Mouse (Mus musculus) hindbrain, embryonic 10.5 days (tissue): Measurements from ENCODE around the gene Prg2. TPM values are rescaled to one million over a fixed set of nuclear protein-coding genes. Genes with fewer than 3 reads are reported as not detected.

Source experiments
- DNase-seq: peaks from one replicate; pipeline ENCODE4 v3.0.0-alpha.2; 2017; ENCODE audit warnings: low spot score
- H3K27ac ChIP-seq: fragments of 300-500 bp; sonication (generic); 2 replicates; pipeline ENCODE4 v1.5.1; 2016; ENCODE audit warnings: mild to moderate bottlenecking, moderate library complexity
- H3K27me3 ChIP-seq: fragments of 300-500 bp; sonication (generic); 2 replicates; pipeline ENCODE4 v1.6.1; 2016; ENCODE audit warnings: mild to moderate bottlenecking; ENCODE audit not compliant: poor library complexity, insufficient read depth, severe bottlenecking
- H3K36me3 ChIP-seq: fragments of 300-500 bp; sonication (generic); 2 replicates; pipeline ENCODE4 v1.6.1; 2016; ENCODE audit warnings: mild to moderate bottlenecking, moderate library complexity
- H3K4me1 ChIP-seq: fragments of 300-500 bp; sonication (generic); replicated peaks from 2 replicates; pipeline ENCODE4 v1.6.1; 2016; ENCODE audit warnings: mild to moderate bottlenecking
- H3K4me3 ChIP-seq: fragments of 300-500 bp; sonication (generic); 2 replicates; pipeline ENCODE4 v1.5.1; 2016; ENCODE audit warnings: mild to moderate bottlenecking, moderate library complexity
- H3K9me3 ChIP-seq: fragments of 300-500 bp; sonication (generic); 2 replicates; pipeline ENCODE4 v1.6.1; 2016; ENCODE audit warnings: mild to moderate bottlenecking, moderate library complexity
- WGBS: fragments of 180-500 bp; shearing (Covaris S2); methylation state at CpG from one replicate; pipeline ENCODE4 v1.1.7; 2016; 5-methylcytosine and 5-hydroxymethylcytosine counted together
- polyA plus RNA-seq: library from polyadenylated mRNA; unstranded; fragments of >200 nt; fragmentation: Nextera tagmentation; extraction: Ambion mirVana; gene quantifications from 2 replicates; pipeline ENCODE4 v1.2.1, GENCODE M21; 2016

Prg2 gene
- polyA plus RNA-seq, 1 experiment from 2014 or later = not detected

DNA sequence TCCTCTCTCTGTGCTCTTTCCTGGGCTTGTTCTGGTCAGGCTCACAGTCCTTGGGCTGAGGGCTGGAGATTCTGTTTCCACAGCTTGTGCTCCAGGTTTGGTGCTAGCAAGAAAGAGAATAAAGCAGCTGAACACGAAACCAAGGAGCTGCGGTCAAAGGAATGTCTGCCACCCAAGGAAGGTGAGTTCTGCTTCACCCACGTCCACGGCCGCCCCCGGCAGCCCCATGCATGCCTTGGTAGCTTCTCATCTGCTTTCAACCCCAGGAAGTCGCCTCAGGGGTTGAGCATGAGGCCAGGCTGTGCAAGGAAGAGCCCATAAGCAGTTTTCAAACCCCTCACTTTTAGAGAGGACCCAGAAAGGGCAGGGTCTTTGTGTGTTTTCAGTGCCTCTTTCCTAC lies 32.0 kb upstream of the Prg2 start:
- H3K36me3 ChIP-seq = peaks cover 48% of the 10 kb centered on the region
- H3K27ac ChIP-seq = no peak overlapping the region
- H3K9me3 ChIP-seq = no peaks in the 10 kb centered on the region
- H3K4me3 ChIP-seq = no peak overlapping the region
- no peak for DNase-seq
- no peaks in the 10 kb centered on the region for H3K27me3 ChIP-seq
- no peaks in the 10 kb centered on the region for H3K4me1 ChIP-seq
- WGBS = 88% methylated on average over 7 of the region's 7 CpGs

- Histone ChIP-seq H3K27ac (no peak overlapping the region), H3K36me3 (peaks cover 51% of the 10 kb centered on the region), H3K27me3 (no peaks in the 10 kb centered on the region), H3K9me3 (no peaks in the 10 kb centered on the region), H3K4me3 (no peak overlapping the region), H3K4me1 (no peaks in the 10 kb centered on the region)
- no peak for DNase-seq
- WGBS = 86% methylated on average over 2 of the region's 2 CpGs
Measured at GRCm38 (mm10) chr2:84948721-84949120, 31.5 kb upstream of the Prg2 start.

GRCm38 (mm10) chr2:84951027-84951426 lies 29.2 kb upstream of the Prg2 start:
- Histone ChIP-seq H3K4me1 (no peaks in the 10 kb centered on the region), H3K27me3 (no peaks in the 10 kb centered on the region), H3K36me3 (peaks cover 45% of the 10 kb centered on the region), H3K4me3 (no peak overlapping the region), H3K27ac (no peak overlapping the region), H3K9me3 (no peaks in the 10 kb centered on the region)
- WGBS = 92% methylated on average over 8 of the region's 8 CpGs
- DNase-seq = no peak

DNA sequence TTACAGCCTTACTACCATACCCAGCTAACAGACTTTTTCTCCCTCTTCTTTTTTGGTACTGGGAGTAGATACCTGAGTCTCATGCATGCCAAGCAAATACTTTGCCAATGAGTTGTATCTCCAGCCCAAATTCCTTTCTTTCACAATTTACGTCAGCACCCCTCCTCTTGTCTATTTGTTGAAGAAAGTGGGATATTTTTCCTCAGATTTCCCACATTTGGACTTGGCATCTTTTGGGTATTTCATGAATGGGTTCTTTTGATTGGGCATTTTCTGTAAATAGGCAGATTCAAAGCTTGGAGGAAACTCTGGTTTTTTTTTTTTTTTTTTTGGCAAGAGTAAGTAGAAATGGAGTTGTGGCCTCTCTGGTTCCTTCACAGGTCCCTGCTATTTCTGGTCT lies 28.0 kb upstream of the Prg2 start:
- Histone ChIP-seq H3K4me1 (no peaks in the 10 kb centered on the region), H3K27me3 (no peaks in the 10 kb centered on the region), H3K9me3 (no peaks in the 10 kb centered on the region), H3K4me3 (no peak overlapping the region), H3K27ac (no peak overlapping the region), H3K36me3 (peaks cover 42% of the 10 kb centered on the region)
- whole genome bisulfite sequencing = 96% methylated on average over 1 of the region's 1 CpGs
- no peak for DNase-seq

- no peaks in the 10 kb centered on the region for H3K4me1 ChIP-seq
- no peak for DNase-seq
- no peaks in the 10 kb centered on the region for H3K9me3 ChIP-seq
- peaks cover 46% of the 10 kb centered on the region for H3K36me3 ChIP-seq
- WGBS = 89% methylated on average over 4 of the region's 4 CpGs
- no peak overlapping the region for H3K27ac ChIP-seq
- H3K27me3 ChIP-seq = no peaks in the 10 kb centered on the region
- no peak overlapping the region for H3K4me3 ChIP-seq
Measured at GRCm38 (mm10) chr2:84952693-84953092, 27.6 kb upstream of the Prg2 start.

DNA sequence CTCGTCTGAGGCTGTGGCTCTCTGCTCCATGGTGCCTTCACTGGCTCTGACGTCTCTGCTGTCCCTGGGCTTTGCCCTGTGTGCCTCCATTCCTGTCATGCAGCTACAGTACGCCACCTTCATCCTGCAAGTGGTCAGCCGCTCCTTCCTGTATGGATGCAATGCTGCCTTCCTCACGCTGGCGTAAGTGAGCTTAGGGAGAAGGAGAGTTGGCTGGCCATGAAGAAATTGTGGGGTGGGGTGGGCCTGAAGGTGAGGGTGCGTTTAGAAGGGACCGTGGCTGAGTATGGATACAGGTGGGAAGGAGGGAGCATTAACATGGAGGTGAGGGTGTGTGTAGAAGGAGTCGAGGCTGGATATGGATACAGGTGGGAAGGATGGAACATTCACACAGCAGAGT lies 24.8 kb upstream of the Prg2 start:
- Histone ChIP-seq H3K36me3 (peaks cover 34% of the 10 kb centered on the region), H3K4me1 (no peaks in the 10 kb centered on the region), H3K9me3 (no peaks in the 10 kb centered on the region), H3K27me3 (no peaks in the 10 kb centered on the region), H3K4me3 (no peak overlapping the region), H3K27ac (no peak overlapping the region)
- WGBS = 91% methylated on average over 9 of the region's 9 CpGs
- DNase-seq = no peak

GRCm38 (mm10) chr2:84956274-84956673 lies 24.0 kb upstream of the Prg2 start:
- WGBS = 61% methylated on average over 5 of the region's 5 CpGs

DNA sequence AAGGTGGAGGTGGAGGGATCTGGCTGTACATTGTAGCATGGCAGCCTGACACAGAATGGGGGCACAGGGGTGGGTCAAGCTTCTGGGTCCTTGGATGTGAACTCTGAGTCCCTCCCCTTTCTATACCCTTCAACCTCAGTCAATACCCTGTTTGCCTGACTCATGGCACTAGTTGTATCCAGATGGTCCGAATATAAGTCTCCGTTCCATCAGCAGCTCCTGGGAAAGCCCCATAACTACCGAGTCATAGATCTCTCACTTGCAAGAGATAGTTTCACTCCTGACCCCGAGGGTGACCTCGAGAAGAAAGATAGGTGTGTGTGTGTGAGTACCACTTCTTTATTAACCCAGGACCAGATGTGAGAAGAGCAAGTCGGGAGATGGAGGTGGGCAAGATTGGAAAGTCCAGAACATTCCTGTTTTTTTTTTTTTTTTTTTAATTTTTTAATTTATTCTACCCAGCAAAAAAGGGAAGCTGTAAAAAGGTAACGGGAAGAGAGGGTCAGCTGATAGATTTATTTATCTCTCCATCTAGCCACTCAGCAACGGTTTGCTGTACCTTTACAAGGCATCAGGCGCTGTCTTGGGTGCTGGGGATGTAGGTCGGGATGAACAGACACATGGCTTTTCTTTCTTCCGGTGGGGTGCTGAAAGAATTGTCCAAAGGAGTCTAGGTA lies 21.5 kb upstream of the Prg2 start:
- DNase-seq = no peak
- WGBS = 91% methylated on average over 11 of the region's 11 CpGs
- Histone ChIP-seq H3K27me3 (no peaks in the 10 kb centered on the region), H3K36me3 (peaks cover 10% of the 10 kb centered on the region), H3K4me3 (no peak overlapping the region), H3K4me1 (peaks cover 20% of the 10 kb centered on the region), H3K9me3 (no peaks in the 10 kb centered on the region), H3K27ac (no peak overlapping the region)

More at GRCm38 (mm10) chr2:84956274-84956673, 24.0 kb upstream of the Prg2 start:
- DNase-seq = peak; percentile 60
- no peak overlapping the region for H3K27ac ChIP-seq
- no peak overlapping the region for H3K4me3 ChIP-seq
- no peaks in the 10 kb centered on the region for H3K4me1 ChIP-seq
- no peaks in the 10 kb centered on the region for H3K27me3 ChIP-seq
- no peaks in the 10 kb centered on the region for H3K9me3 ChIP-seq
- peaks cover 26% of the 10 kb centered on the region for H3K36me3 ChIP-seq

DNA sequence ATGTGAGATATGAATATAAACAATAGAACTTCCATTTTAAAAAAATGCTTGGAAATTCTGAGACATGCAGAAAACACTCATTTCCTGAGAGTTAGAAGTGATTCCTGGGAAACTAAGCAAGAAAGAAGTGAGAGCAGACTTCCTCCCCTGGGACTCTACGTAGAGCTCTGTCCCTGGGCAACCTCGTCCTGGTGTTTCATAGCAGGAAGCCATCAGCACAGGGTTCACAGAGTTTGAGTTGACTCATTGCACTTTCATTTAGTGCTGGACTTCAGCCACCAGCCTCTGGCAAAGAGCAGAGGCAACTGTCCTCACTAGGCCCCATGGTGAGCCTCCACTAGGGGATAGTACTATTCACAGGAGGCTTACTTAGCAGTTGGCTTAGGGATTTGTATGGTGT lies 19.0 kb upstream of the Prg2 start:
- DNase-seq = no peak
- Histone ChIP-seq H3K27ac (no peak overlapping the region; the same call in 1 of the 2 replicates), H3K36me3 (peaks cover 10% of the 10 kb centered on the region), H3K4me3 (no peak overlapping the region), H3K9me3 (no peaks in the 10 kb centered on the region), H3K4me1 (peaks cover 20% of the 10 kb centered on the region), H3K27me3 (no peaks in the 10 kb centered on the region)
- WGBS = 78% methylated on average over 2 of the region's 2 CpGs

- H3K36me3 ChIP-seq = peaks cover 10% of the 10 kb centered on the region
- H3K4me1 ChIP-seq = peaks cover 20% of the 10 kb centered on the region
- H3K4me3 ChIP-seq = no peak overlapping the region
- H3K9me3 ChIP-seq = no peaks in the 10 kb centered on the region
- DNase-seq = no peak
- no peak overlapping the region for H3K27ac ChIP-seq
- no peaks in the 10 kb centered on the region for H3K27me3 ChIP-seq
- whole genome bisulfite sequencing = 76% methylated on average over 3 of the region's 3 CpGs
Measured at GRCm38 (mm10) chr2:84961901-84962300, 18.4 kb upstream of the Prg2 start.

- H3K36me3 ChIP-seq = peaks cover 4% of the 10 kb centered on the region
- 31% methylated on average over 6 of the region's 6 CpGs for WGBS
- no peak overlapping the region for H3K27ac ChIP-seq
- peaks cover 20% of the 10 kb centered on the region for H3K4me1 ChIP-seq
- H3K9me3 ChIP-seq = no peaks in the 10 kb centered on the region
- no peaks in the 10 kb centered on the region for H3K27me3 ChIP-seq
- no peak overlapping the region for H3K4me3 ChIP-seq
- DNase-seq = no peak
Measured at GRCm38 (mm10) chr2:84962906-84963507, 17.3 kb upstream of the Prg2 start.

DNA sequence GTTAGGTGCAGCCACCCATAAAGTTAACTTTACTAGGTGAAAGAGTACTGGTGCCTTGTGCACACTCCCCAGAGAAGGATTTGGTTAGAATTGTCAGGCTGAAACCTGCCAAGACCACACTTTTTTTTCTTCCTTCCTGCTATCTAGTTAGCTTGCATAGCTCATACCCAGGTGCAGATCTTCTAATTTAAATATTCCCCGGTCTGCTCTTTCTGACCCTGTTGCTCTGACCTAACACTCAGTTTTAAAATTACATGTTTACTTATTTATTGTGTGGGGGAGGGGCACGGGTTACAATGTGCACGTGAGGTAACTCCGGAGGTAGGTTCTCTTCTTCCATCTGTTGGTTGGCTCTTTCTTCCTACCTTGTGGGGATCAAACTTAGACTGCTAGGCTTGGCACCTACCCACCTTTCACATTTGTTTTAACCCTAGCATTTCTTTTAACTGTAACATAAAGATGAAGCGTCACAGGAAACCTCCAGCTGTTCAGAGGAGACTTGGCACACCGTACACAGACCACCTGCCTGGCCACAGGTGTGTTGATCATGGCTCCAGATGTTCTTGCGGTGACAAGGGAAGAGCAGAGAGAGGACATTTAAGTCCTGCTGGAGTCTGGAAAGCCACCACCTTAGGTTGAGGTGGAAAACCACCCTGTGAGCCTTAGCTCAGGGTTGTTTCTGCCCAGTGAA lies 16.0 kb upstream of the Prg2 start:
- no peaks in the 10 kb centered on the region for H3K36me3 ChIP-seq
- peaks cover 20% of the 10 kb centered on the region for H3K4me1 ChIP-seq
- no peaks in the 10 kb centered on the region for H3K27me3 ChIP-seq
- 92% methylated on average over 7 of the region's 7 CpGs for WGBS
- no peak overlapping the region for H3K27ac ChIP-seq
- DNase-seq = no peak
- H3K4me3 ChIP-seq = no peak overlapping the region
- H3K9me3 ChIP-seq = no peaks in the 10 kb centered on the region

GRCm38 (mm10) chr2:84967318-84967991 lies 12.8 kb upstream of the Prg2 start:
- WGBS = 91% methylated on average over 5 of the region's 5 CpGs
- H3K27ac ChIP-seq = no peak overlapping the region
- H3K36me3 ChIP-seq = no peaks in the 10 kb centered on the region
- H3K9me3 ChIP-seq = no peaks in the 10 kb centered on the region
- no peak overlapping the region for H3K4me3 ChIP-seq
- peaks cover 12% of the 10 kb centered on the region for H3K4me1 ChIP-seq
- no peaks in the 10 kb centered on the region for H3K27me3 ChIP-seq
- no peak for DNase-seq
